Mouse (Mus musculus): Measurements from ENCODE around the gene Stat6.

The Stat6 gene

GRCm38 (mm10) chr10:127674046-127674655, 31.4 kb downstream of the Stat6 start:
- DNase-seq (ENCODE audit: low read depth): no peak

GRCm38 (mm10) chr10:127674794-127675522, 32.2 kb downstream of the Stat6 start:
- DNase-seq (ENCODE audit: low read depth): peak; percentile 94

GRCm38 (mm10) chr10:127675859-127676398, 33.1 kb downstream of the Stat6 start:
- no peak for DNase-seq (ENCODE audit: low read depth)

- peak; percentile 99 for DNase-seq (ENCODE audit: low read depth)
These were observed 34.1 kb downstream of the Stat6 start for GRCm38 (mm10) chr10:127676691-127677548.

DNA sequence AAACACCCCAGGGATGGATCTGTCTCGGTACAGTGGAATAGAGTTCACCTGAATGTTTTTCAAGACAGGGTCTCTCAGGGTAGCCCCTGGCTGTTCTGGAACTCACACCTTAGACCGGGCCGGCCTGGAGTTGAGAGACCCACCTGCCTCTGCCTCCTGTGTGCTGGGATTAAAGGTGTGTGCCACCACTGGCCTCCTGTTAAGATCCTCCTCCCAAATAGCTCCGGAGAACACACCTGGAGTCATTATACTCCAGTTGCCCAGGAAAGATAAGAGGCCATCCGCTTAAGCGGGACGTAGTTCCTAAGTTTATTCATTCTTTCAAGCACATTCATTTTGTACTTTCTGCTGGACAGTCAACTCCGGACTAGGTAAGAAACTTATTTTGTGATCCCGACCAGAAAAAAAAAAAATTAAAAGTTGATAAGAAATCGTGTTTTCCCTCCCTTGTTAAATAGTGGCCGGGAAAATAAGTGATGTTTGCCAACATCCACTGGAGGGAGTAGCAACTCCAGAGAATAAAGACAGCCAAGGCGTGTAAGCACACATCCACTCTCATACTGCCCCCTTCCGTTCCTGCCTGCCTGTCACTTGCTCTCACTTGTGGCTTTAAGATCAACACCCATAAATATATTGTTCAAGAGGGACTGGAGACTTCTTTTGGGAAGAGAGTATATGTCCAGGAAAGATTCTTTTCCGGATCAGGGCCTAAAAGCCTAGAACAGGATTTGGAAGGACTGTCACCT, 35.0 kb downstream of the Stat6 start:
- DNase-seq (ENCODE audit: low read depth): peak; percentile 92

GRCm38 (mm10) chr10:127679208-127679607, 36.4 kb downstream of the Stat6 start:
- DNase-seq (ENCODE audit: low read depth): no peak

DNA sequence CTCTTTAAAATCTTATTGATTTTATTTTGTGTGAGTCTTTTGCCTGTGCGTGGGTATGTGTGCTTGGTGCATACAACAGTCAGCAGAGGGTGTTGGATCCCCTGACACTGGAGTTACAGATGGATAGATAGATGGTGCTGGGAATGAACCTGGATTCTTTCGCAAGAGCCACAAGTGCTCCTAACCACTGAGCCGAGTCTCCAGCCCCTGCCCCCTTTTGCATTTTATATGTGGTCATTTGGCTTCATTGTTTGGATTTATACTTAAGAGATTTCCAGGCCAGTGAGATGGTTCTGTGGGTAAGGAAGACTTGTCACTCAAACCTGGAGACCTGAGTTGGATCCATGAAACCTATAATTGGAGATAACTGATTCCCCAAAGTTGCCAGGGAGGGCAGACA, 37.1 kb downstream of the Stat6 start:
- DNase-seq (ENCODE audit: low read depth): no peak

DNA sequence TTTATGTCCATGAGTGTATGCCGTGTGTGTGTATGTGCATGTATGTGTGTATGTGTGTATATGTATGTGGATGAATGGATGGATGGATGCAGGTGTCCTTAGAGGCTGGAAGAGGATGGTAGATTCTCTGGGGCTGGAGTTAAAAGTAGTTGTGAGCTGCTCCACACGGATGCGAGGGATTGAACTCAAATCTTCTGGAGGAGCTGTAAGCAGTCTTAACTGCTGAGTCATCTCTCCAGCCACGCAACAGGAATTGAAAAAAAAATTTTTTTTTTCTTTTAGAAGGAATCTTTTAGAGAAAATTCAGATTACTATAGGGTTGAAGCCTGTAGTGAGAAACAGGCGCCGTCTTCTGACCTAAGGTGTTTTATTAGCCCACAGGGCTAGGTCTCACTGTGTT, 40.1 kb downstream of the Stat6 start:
- peak; percentile 23 for DNase-seq (ENCODE audit: low read depth)

- no peak for DNase-seq (ENCODE audit: low read depth)
These were observed 48.3 kb downstream of the Stat6 start for GRCm38 (mm10) chr10:127691053-127691452.

GRCm38 (mm10) chr10:127694636-127695035, 51.9 kb downstream of the Stat6 start:
- peak; percentile 65 for DNase-seq (ENCODE audit: low read depth)

DNA sequence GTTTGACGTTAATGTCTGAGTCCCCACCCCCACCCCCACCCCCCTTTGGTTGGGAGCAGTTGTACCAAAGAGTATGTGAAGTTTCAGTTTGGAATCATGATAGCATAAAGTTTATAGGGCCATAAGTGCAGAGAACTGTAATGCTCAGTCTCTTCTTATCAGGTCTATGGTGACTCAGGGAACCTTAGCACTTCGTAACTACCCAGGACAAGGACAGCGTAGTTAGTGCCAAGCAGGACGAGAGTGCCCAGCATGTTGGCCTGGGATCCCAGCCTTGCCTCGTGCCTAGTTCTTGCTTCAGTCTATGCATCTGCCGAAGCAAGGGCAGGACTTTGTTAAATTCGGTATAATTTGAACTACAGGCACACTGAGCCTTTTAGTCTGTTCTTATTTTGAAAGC, 53.0 kb downstream of the Stat6 start:
- DNase-seq (ENCODE audit: low read depth): no peak

DNA sequence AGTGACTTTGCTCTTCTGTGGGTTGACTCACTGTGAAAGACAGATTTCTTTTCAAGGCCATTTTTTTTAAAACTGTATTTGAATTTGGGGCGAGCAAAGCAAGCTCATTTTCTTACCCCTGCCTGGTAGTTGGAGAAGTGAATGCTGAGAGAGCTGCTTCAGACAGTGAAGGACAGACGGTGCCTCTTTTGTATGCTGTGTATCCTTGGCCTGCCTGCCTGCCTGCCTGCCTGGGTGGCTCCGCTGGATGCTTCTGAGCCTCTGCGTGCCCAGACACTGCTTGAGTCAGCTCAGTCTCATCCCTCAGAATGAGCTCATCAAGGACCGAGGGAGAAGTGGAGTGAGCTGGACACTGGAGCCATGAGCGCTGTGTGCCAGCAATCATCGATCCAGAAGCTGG, 56.2 kb downstream of the Stat6 start:
- DNase-seq (ENCODE audit: low read depth): no peak

DNA sequence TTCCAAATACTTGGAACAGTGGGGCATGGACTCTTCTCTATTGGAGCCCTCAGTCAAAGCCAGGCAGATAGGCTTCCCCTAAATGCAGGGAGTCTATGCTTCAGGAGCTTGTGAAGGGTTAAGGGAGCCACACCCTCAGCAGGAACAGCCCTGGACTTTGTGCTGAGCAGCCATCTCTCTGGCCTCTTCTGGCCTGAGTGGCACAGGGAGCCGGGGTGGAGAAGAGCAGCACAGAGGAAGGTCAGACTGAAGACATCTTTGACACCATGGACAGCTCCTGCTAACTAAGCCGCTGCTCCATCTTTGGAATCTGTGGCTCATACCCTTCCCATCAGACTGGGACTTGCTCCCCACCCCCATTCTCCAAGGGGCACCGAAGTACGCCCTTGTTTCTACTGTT, 60.5 kb downstream of the Stat6 start:
- DNase-seq (ENCODE audit: low read depth): peak; percentile 16

DNA sequence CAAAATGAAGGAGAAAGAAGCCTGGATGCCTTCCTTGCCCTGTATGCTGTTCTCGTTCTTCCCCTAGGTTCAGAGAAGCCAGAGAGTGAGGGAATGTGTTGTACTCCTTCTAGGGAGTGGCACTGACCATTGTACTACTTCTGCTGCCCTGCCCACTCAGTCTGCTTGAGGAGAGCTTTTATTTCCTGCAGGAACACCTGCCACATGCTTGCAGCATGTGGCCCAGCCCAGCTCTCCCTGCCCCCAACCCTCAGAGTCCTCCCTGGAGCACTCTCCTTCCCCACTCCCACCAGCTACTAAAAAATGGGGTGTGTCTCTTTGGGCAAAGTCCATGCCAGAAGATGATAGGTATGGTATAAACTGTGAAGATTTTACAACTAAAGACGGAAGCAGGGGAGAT, 61.5 kb downstream of the Stat6 start:
- DNase-seq (ENCODE audit: low read depth): no peak

DNA sequence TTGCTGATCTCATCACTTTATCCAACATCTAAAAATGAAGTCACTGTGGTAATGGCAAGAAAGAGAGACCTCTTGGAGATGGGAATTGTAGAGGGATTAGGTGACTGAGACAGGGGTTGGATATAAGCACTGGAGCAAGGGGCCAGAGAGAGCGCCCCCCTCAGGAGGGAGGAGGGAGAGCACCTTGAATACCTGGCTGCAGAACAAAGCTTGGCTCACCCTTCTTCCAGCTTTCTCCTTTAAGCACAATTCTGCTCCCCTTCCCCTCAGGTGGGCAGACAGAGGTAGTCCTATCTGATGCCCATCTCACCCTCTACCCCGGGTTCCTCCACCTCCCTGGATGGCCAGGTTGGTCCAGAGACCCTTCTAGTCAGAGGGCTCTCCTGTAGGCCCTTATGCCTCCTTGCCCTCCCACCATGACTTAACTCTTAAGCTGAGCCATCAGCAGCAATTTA, 62.0 kb downstream of the Stat6 start, which contains the start of gene Myo1a:
Gene Myo1a, plus strand, starts transcription at position 405 of the 455 bp plus-strand sequence.
- DNase-seq (ENCODE audit: low read depth): no peak

GRCm38 (mm10) chr10:127705783-127706182, 63.0 kb downstream of the Stat6 start:
- DNase-seq (ENCODE audit: low read depth): peak; percentile 50

GRCm38 (mm10) chr10:127707721-127708120, 64.9 kb downstream of the Stat6 start:
- no peak for DNase-seq (ENCODE audit: low read depth)

DNA sequence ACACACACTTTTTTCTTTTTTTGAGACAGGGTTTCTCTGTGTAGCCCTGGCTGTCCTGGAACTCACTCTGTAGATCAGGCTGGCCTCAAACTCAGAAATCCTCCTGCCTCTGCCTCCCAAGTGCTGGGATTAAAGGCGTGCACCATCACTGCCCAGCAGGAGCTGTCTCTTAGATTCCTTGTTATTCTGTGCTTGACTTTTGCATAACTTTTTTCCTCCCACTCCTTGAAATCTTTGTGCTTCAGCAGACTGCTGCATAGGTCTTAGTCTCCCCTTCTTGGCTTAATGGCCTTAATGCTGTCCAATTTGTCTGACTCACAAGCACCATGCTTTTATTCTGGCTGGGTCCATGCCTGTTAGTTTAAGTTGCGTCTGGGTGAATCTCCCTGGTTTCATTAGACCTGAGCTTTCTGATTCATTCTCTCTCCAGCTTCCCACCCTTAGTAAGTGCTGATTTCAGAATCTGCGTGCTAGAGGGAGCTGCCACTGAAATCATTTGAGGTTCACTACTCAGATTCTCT, 66.1 kb downstream of the Stat6 start:
- no peak for DNase-seq (ENCODE audit: low read depth)

DNA sequence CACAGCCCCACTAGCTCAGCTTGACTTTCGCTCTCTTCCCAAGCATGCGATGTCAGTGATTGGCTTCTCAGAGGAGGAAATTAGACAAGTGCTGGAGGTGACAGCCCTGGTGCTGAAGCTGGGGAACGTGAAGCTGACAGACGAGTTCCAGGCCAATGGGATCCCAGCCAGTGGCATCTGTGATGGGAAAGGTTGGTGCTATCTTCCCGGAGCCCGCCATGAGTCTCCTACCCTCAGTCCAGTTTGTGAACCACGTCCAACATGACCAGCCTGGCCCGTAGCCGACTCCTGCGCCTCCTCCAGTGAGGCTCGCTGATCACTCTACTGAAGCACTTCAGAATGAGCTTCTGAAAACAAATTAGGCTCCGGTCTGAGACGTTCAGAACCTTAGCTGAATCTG, 67.5 kb downstream of the Stat6 start:
- no peak for DNase-seq (ENCODE audit: low read depth)
